In the genomic region with DNA sequence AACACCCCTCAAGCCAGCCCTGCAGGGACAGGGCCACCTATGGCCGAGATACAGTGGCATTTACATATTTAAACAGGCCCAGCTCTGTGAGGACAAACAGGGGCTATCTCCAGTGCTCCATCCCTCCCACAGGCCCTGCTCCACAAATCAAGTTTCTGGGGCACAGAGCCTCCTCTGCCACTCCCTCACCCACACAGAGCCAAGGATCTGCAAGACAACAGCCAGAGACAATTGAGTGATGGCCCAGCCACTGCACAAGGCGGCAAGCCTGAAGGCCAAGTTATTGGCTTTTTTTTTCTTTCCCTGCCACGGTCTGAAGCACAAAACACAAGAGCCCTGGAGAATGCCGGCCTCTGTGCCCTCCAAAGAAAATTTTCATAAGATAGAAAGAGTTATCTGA, we compare ENCODE assay signal across 17 mouse cellular contexts.
DNase-seq lines count a peak whose midpoint lies in the region; ATAC-seq and TF ChIP-seq lines count a peak whose summit lies in the region.
"Had no signal": no experiment of that assay in that cellular context is flagged by ENCODE, and none has a peak within 500 bp of the region (broad histone marks: within the 10 kb centered on the region; RNA-seq: fewer than 3 reads in every experiment).

No protein-coding gene starts in this region.

- no peak for DNase-seq in heart, postnatal 14 days
- DNase-seq in stomach, postnatal 0 days (ENCODE audit: low spot score) = no peak
- no peak for DNase-seq in liver, embryonic 11.5 days (ENCODE audit: low spot score)
- no peak for DNase-seq in gastrocnemius, postnatal 10 days
- no peak for DNase-seq in frontal cortex, postnatal 14 days (ENCODE audit: low spot score in 2 of 2)
- DNase-seq: cerebellum, postnatal 14 days; kidney, postnatal 36 days; lung, postnatal 36 days; right cerebral cortex, postnatal 25 days had no signal

- H3K27me3 ChIP-seq in heart, embryonic 11.5 days (ENCODE audit: control insufficient read depth, insufficient read depth, low read length) = no peaks in the 10 kb centered on the region
- no peaks in the 10 kb centered on the region for H3K27me3 ChIP-seq in stomach, embryonic 15.5 days (replicated peaks)
- H3K27me3 ChIP-seq in stomach, postnatal 0 days (ENCODE audit: control insufficient read depth, insufficient read depth, low read length) = no peaks in the 10 kb centered on the region
- no peaks in the 10 kb centered on the region for H3K27me3 ChIP-seq in liver, embryonic 11.5 days (replicated peaks; ENCODE audit: control insufficient read depth, insufficient read depth, low read length)
- H3K27me3 ChIP-seq in intestine, embryonic 16.5 days (replicated peaks; ENCODE audit: control insufficient read depth, insufficient read depth, low read length) = no peaks in the 10 kb centered on the region
- H3K27me3 ChIP-seq: embryonic facial prominence, embryonic 13.5 days; hindbrain, embryonic 12.5 days; neural tube, embryonic 15.5 days had no signal

- TF ChIP-seq CTCF in stomach, postnatal 0 days (IDR thresholded peaks at IDR 0.05; ENCODE audit: low read depth) = no peak

- H3K9ac ChIP-seq in heart, embryonic 11.5 days (ENCODE audit: low read depth, low read length) = no peak overlapping the region
- no peak overlapping the region for H3K9ac ChIP-seq in stomach, embryonic 15.5 days
- H3K9ac ChIP-seq in stomach, postnatal 0 days (ENCODE audit: low read length) = no peak overlapping the region
- no peak overlapping the region; the same call in 1 of the 2 replicates for H3K9ac ChIP-seq in liver, embryonic 11.5 days (ENCODE audit: low read depth, low read length)
- no peak overlapping the region for H3K9ac ChIP-seq in intestine, embryonic 16.5 days (ENCODE audit: low read depth, low read length)
- H3K9ac ChIP-seq: embryonic facial prominence, embryonic 13.5 days; hindbrain, embryonic 12.5 days; neural tube, embryonic 15.5 days had no signal

- H3K4me2 ChIP-seq in heart, embryonic 11.5 days = peak overlapping the region; percentile 19; the same call in 1 of the 2 replicates
- no peak overlapping the region for H3K4me2 ChIP-seq in stomach, embryonic 15.5 days
- no peak overlapping the region for H3K4me2 ChIP-seq in stomach, postnatal 0 days (replicated peaks; ENCODE audit: low read depth)
- H3K4me2 ChIP-seq in liver, embryonic 11.5 days = peak overlapping the region; percentile 48
- H3K4me2 ChIP-seq in intestine, embryonic 16.5 days (ENCODE audit: low read depth, low read length) = no peak overlapping the region
- H3K4me2 ChIP-seq: embryonic facial prominence, embryonic 13.5 days; hindbrain, embryonic 12.5 days; neural tube, embryonic 15.5 days had no signal

- peak; percentile 75 for ATAC-seq in heart, embryonic 11.5 days (replicated peaks; ENCODE audit: insufficient number of reproducible peaks, low FRiP score, low TSS enrichment)
- ATAC-seq in stomach, embryonic 15.5 days (ENCODE audit: insufficient read depth, low FRiP score, low read depth) = peak; percentile 43; the same call in 1 of the 2 replicates
- ATAC-seq in stomach, postnatal 0 days (ENCODE audit: low FRiP score, low TSS enrichment) = no peak
- ATAC-seq in liver, embryonic 11.5 days (replicated peaks; ENCODE audit: low FRiP score) = peak; percentile 72
- ATAC-seq in intestine, embryonic 16.5 days = no peak
- ATAC-seq: intestine, postnatal 0 days; midbrain, embryonic 16.5 days had no signal

- TF ChIP-seq EP300 in stomach, postnatal 0 days (optimal IDR thresholded peaks at IDR 0.05) = no peak

- H3K36me3 ChIP-seq in heart, embryonic 11.5 days (ENCODE audit: control insufficient read depth, insufficient read depth, low read length) = no peaks in the 10 kb centered on the region
- H3K36me3 ChIP-seq in stomach, embryonic 15.5 days = no peaks in the 10 kb centered on the region
- no peaks in the 10 kb centered on the region for H3K36me3 ChIP-seq in stomach, postnatal 0 days (ENCODE audit: control insufficient read depth, insufficient read depth, low read length)
- no peaks in the 10 kb centered on the region for H3K36me3 ChIP-seq in liver, embryonic 11.5 days (ENCODE audit: control insufficient read depth, insufficient read depth, low read length)
- H3K36me3 ChIP-seq in intestine, embryonic 16.5 days (ENCODE audit: control insufficient read depth, insufficient read depth, low read length) = no peaks in the 10 kb centered on the region
- H3K36me3 ChIP-seq: embryonic facial prominence, embryonic 13.5 days; hindbrain, embryonic 12.5 days; neural tube, embryonic 15.5 days had no signal

- H3K9me3 ChIP-seq in heart, embryonic 11.5 days (replicated peaks; ENCODE audit: control insufficient read depth, low read length) = no peaks in the 10 kb centered on the region
- no peaks in the 10 kb centered on the region for H3K9me3 ChIP-seq in stomach, embryonic 15.5 days
- no peaks in the 10 kb centered on the region for H3K9me3 ChIP-seq in stomach, postnatal 0 days (ENCODE audit: control insufficient read depth, low read length)
- no peaks in the 10 kb centered on the region for H3K9me3 ChIP-seq in liver, embryonic 11.5 days (ENCODE audit: control insufficient read depth, low read length)
- H3K9me3 ChIP-seq in intestine, embryonic 16.5 days (ENCODE audit: control insufficient read depth, low read length) = no peaks in the 10 kb centered on the region
- H3K9me3 ChIP-seq: embryonic facial prominence, embryonic 13.5 days; hindbrain, embryonic 12.5 days; neural tube, embryonic 15.5 days had no signal

- peak overlapping the region; percentile 41; the same call in 1 of the 2 replicates for H3K27ac ChIP-seq in heart, embryonic 11.5 days (ENCODE audit: low read depth, low read length)
- no peak overlapping the region for H3K27ac ChIP-seq in stomach, embryonic 15.5 days
- H3K27ac ChIP-seq in stomach, postnatal 0 days (replicated peaks) = no peak overlapping the region
- peak overlapping the region; percentile 50 for H3K27ac ChIP-seq in liver, embryonic 11.5 days (ENCODE audit: low read depth, low read length)
- H3K27ac ChIP-seq in intestine, embryonic 16.5 days (ENCODE audit: low read length) = no peak overlapping the region
- H3K27ac ChIP-seq: embryonic facial prominence, embryonic 13.5 days; hindbrain, embryonic 12.5 days; neural tube, embryonic 15.5 days had no signal

- H3K4me3 ChIP-seq in heart, embryonic 11.5 days (ENCODE audit: low read depth, low read length) = no peak overlapping the region
- H3K4me3 ChIP-seq in stomach, embryonic 15.5 days (replicated peaks) = no peak overlapping the region
- H3K4me3 ChIP-seq in stomach, postnatal 0 days (ENCODE audit: low read depth, low read length) = no peak overlapping the region
- H3K4me3 ChIP-seq in liver, embryonic 11.5 days (ENCODE audit: low read depth, low read length) = no peak overlapping the region
- no peak overlapping the region for H3K4me3 ChIP-seq in intestine, embryonic 16.5 days (ENCODE audit: low read length)
- H3K4me3 ChIP-seq: embryonic facial prominence, embryonic 13.5 days; hindbrain, embryonic 12.5 days; neural tube, embryonic 15.5 days had no signal

- intact Hi-C loops in heart, postnatal 14 days (cut with DNase I) = no loop called here

- 66% methylated on average over 4 of the region's 4 CpGs for WGBS in heart, embryonic 11.5 days (ENCODE audit: insufficient replicate concordance)
- WGBS in stomach, embryonic 15.5 days = 57% methylated on average over 4 of the region's 4 CpGs
- 57% methylated on average over 4 of the region's 4 CpGs for WGBS in stomach, postnatal 0 days
- 69% methylated on average over 4 of the region's 4 CpGs for WGBS in liver, embryonic 11.5 days
- 64% methylated on average over 4 of the region's 4 CpGs for WGBS in intestine, embryonic 16.5 days

- peaks cover 15% of the 10 kb centered on the region for H3K4me1 ChIP-seq in heart, embryonic 11.5 days (ENCODE audit: control insufficient read depth, insufficient read depth, low read length)
- no peaks in the 10 kb centered on the region for H3K4me1 ChIP-seq in stomach, embryonic 15.5 days
- H3K4me1 ChIP-seq in stomach, postnatal 0 days (replicated peaks; ENCODE audit: control insufficient read depth, insufficient read depth) = no peaks in the 10 kb centered on the region
- peaks cover 15% of the 10 kb centered on the region for H3K4me1 ChIP-seq in liver, embryonic 11.5 days (replicated peaks; ENCODE audit: control insufficient read depth, insufficient read depth, low read length)
- no peaks in the 10 kb centered on the region for H3K4me1 ChIP-seq in intestine, embryonic 16.5 days (ENCODE audit: control insufficient read depth, insufficient read depth, low read length)
- H3K4me1 ChIP-seq: embryonic facial prominence, embryonic 13.5 days had no signal

Comparison
In these comparisons a context has a peak if more than half of its experiments do, and no peak if none do; other contexts are left out.
1. ATAC-seq: peak in heart, embryonic 11.5 days (single experiment), stomach, embryonic 15.5 days (single experiment) and liver, embryonic 11.5 days (single experiment); none in stomach, postnatal 0 days (single experiment) and intestine, embryonic 16.5 days (single experiment).
2. H3K27ac ChIP-seq: peak in heart, embryonic 11.5 days (single experiment) and liver, embryonic 11.5 days (single experiment); none in stomach, embryonic 15.5 days (single experiment), stomach, postnatal 0 days (single experiment) and intestine, embryonic 16.5 days (single experiment).
3. H3K4me2 ChIP-seq: peak in heart, embryonic 11.5 days (single experiment) and liver, embryonic 11.5 days (single experiment); none in stomach, embryonic 15.5 days (single experiment), stomach, postnatal 0 days (single experiment) and intestine, embryonic 16.5 days (single experiment).